Mouse (Mus musculus): ENCODE measurements at regions not wholly inside any gene's neighbourhood (a gene's known extent, or its start where the extent isn't known, plus 50 kb on each side); places are given as distances from the start of the nearest gene placed in this dataset.

DNA sequence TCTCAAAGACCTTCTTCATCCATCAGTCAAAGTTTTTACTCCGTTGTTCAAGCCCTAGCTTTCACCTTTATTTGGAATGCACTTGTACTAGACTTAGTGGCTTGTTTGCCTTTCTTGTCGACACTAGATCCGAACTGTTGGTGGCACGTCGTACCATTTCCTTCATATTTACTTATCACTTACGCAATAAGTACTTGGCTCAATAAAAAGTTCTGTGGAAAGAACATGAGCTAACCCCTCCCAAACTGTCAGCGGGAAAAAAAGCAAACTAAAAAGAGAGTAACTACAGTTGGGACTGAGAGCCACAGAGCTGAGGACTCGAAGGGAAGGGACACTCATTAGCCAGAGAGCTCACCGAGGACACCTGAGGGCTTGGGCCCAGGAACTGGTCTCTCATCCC is 202.8 kb downstream of the Gm19410 start:
- H3K36me3 ChIP-seq (ENCODE audit: control insufficient read depth, insufficient read depth, low read length), result no peaks in the 10 kb centered on the region; the same call in 1 of the 2 replicates
- H3K27me3 ChIP-seq (ENCODE audit: control insufficient read depth, insufficient read depth, low read length), result no peaks in the 10 kb centered on the region
- no peaks in the 10 kb centered on the region for H3K79me2 ChIP-seq (replicated peaks; ENCODE audit: control insufficient read depth, insufficient read depth, low read length)
- 75% methylated on average over 9 of the region's 9 CpGs for WGBS
- H3K4me3 ChIP-seq, result no peak overlapping the region
- H3K4me1 ChIP-seq (ENCODE audit: control insufficient read depth, insufficient read depth, low read length), result peaks cover 4% of the 10 kb centered on the region
- H3K27ac ChIP-seq, result no peak overlapping the region
- no peak for TF ChIP-seq EP300 (IDR thresholded peaks at IDR 0.05; ENCODE audit: insufficient read depth, low read depth, low read length)
- TF ChIP-seq CTCF (IDR thresholded peaks at IDR 0.05), result no peak
- no peak for TF ChIP-seq POLR2A (IDR thresholded peaks at IDR 0.05; ENCODE audit: insufficient read depth, low read depth, low read length)
- DNase-seq, result no peak
- no peak overlapping the region for H3K9ac ChIP-seq (ENCODE audit: low read depth, low read length)
- intact Hi-C loops (cut with DNase I), result no loop called here

DNA sequence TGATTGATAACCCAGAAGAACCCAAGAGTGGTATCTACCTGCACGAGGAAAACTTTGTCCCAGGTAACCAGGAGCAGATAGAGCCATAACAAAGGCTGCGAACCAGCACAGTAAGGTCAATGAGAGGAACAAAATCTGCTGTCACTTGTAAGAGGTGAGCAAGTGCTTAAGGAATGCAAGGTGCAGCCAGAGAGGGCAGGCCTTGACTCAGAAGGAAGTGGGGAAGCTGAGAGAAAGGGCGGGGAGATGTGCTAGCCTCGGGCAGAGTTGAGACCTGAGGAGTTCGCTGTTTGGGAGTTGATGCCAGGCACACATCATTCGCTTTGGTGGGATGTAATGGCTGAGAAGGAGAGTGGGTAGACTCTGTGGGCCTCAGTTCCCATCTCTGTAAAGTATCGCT is 205.5 kb downstream of the Gm19410 start:
- WGBS, result 81% methylated on average over 7 of the region's 7 CpGs
- TF ChIP-seq POLR2A (IDR thresholded peaks at IDR 0.05; ENCODE audit: insufficient read depth, low read depth, low read length) (no peak), EP300 (IDR thresholded peaks at IDR 0.05; ENCODE audit: insufficient read depth, low read depth, low read length) (no peak), CTCF (IDR thresholded peaks at IDR 0.05) (no peak)
- Histone ChIP-seq H3K36me3 (ENCODE audit: control insufficient read depth, insufficient read depth, low read length) (no peaks in the 10 kb centered on the region), H3K27ac (no peak overlapping the region), H3K4me1 (ENCODE audit: control insufficient read depth, insufficient read depth, low read length) (peaks cover 2% of the 10 kb centered on the region; the same call in 1 of the 2 replicates), H3K4me3 (no peak overlapping the region), H3K27me3 (ENCODE audit: control insufficient read depth, insufficient read depth, low read length) (no peaks in the 10 kb centered on the region), H3K79me2 (replicated peaks; ENCODE audit: control insufficient read depth, insufficient read depth, low read length) (no peaks in the 10 kb centered on the region), H3K9ac (ENCODE audit: low read depth, low read length) (no peak overlapping the region)
- intact Hi-C loops (cut with DNase I), result no loop called here
- DNase-seq, result no peak

DNA sequence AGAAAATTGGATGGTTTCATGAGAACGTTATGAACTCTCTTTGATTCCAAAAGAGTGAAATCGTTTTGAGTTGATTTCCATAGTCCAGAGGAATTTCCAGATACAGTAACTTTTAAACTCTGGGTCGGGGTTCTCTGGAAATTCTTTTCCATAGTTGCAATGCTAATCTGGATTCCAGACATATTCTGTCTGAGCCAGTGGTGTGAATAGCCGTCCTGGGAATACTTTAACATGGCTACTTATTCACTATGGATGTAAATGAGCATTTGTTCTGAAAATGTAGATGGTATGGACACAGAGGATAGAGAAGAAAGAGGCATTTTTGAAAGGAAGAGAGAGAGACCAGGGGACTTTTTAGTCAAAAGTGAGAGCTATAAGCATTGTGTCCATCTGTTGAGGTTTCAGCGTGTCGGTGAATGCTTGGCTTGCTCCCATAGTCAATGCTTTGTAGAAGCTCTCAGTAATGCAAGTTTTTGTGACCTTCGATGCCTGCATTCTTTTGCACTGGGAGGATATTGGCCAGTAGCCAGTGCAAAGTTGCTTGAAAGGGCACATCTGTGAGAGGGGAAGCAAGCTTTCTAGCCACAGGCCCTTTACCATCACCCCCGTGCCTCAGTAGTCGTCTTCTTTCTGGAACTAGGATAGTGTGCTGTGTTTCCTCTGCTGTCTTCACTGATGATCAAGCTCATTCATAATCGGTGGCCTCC is 208.9 kb downstream of the Gm19410 start:
- Histone ChIP-seq H3K9ac (ENCODE audit: low read depth, low read length) (no peak overlapping the region), H3K36me3 (ENCODE audit: control insufficient read depth, insufficient read depth, low read length) (no peaks in the 10 kb centered on the region), H3K4me3 (no peak overlapping the region), H3K79me2 (replicated peaks; ENCODE audit: control insufficient read depth, insufficient read depth, low read length) (no peaks in the 10 kb centered on the region), H3K4me1 (ENCODE audit: control insufficient read depth, insufficient read depth, low read length) (peaks cover 2% of the 10 kb centered on the region; the same call in 1 of the 2 replicates), H3K27me3 (ENCODE audit: control insufficient read depth, insufficient read depth, low read length) (no peaks in the 10 kb centered on the region), H3K27ac (no peak overlapping the region)
- DNase-seq, result no peak
- TF ChIP-seq CTCF (IDR thresholded peaks at IDR 0.05) (no peak), EP300 (IDR thresholded peaks at IDR 0.05; ENCODE audit: insufficient read depth, low read depth, low read length) (no peak), POLR2A (IDR thresholded peaks at IDR 0.05; ENCODE audit: insufficient read depth, low read depth, low read length) (no peak)
- intact Hi-C loops (cut with DNase I), result no loop called here
- 51% methylated on average over 10 of the region's 10 CpGs for WGBS

DNA sequence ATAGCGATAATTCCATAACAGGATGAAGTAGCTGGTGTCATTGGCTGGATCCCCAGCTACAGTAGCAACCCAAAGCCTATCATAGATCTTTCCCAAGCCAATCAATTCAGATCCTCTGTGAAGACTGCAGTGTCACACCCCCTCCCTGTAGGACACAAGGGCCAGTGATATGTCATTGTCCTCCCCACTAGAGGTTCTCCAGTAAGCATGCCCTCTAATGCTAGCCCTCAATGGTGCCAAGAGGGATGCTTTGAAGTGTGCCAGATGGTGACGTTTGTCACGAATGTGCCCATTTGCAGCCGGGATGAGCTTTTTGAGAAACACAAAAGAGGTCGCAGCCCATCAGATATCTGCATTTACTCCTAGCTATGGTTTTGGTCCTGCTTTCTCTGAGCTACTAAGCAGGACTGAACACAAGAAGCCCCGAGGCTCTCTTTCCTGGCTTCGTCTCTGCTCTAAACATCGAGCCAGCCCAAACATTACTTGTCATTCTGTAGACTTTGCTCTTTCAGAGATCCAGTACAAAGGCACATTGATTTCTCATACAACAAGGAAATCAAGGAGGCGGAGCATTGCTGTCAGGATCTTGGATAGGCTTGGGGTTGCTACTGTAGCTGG is 214.2 kb downstream of the Gm19410 start:
- no peak overlapping the region for H3K9ac ChIP-seq (ENCODE audit: low read depth, low read length)
- no peaks in the 10 kb centered on the region for H3K79me2 ChIP-seq (replicated peaks; ENCODE audit: control insufficient read depth, insufficient read depth, low read length)
- no peak for TF ChIP-seq EP300 (IDR thresholded peaks at IDR 0.05; ENCODE audit: insufficient read depth, low read depth, low read length)
- no peak for TF ChIP-seq CTCF (IDR thresholded peaks at IDR 0.05)
- TF ChIP-seq POLR2A (IDR thresholded peaks at IDR 0.05; ENCODE audit: insufficient read depth, low read depth, low read length), result no peak
- no peak for DNase-seq
- peaks cover under 1% of the 10 kb centered on the region; the same call in 1 of the 2 replicates for H3K4me1 ChIP-seq (ENCODE audit: control insufficient read depth, insufficient read depth, low read length)
- H3K4me3 ChIP-seq, result no peak overlapping the region
- no peaks in the 10 kb centered on the region for H3K27me3 ChIP-seq (ENCODE audit: control insufficient read depth, insufficient read depth, low read length)
- intact Hi-C loops (cut with DNase I), result no loop called here
- H3K36me3 ChIP-seq (ENCODE audit: control insufficient read depth, insufficient read depth, low read length), result no peaks in the 10 kb centered on the region
- H3K27ac ChIP-seq, result no peak overlapping the region
- 88% methylated on average over 9 of the region's 9 CpGs for WGBS

DNA sequence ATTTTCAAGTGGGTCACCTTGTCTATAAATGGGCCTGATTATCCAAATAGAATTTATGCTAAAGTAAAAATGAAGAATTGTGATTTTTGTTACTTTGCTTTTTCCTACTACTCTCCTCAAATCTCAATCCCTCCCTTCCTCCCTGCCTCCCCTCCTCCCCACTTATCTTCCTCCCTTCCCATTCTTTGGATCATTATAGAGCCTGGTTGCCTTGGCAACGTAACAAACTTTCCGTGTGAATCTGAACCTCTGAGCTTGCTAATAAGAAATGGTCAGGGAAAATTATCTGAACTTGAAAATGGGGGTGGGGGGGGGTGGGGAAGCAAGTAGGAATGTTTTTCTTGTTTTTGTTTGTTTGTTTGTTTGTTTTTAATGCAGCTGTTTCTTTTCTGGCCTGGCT is 217.5 kb downstream of the Gm19410 start:
- intact Hi-C loops (cut with DNase I), result no loop called here
- Histone ChIP-seq H3K4me3 (no peak overlapping the region), H3K27me3 (ENCODE audit: control insufficient read depth, insufficient read depth, low read length) (no peaks in the 10 kb centered on the region), H3K27ac (no peak overlapping the region), H3K36me3 (ENCODE audit: control insufficient read depth, insufficient read depth, low read length) (no peaks in the 10 kb centered on the region; the same call in 1 of the 2 replicates), H3K4me1 (ENCODE audit: control insufficient read depth, insufficient read depth, low read length) (peaks cover 6% of the 10 kb centered on the region), H3K9ac (ENCODE audit: low read depth, low read length) (no peak overlapping the region), H3K79me2 (replicated peaks; ENCODE audit: control insufficient read depth, insufficient read depth, low read length) (no peaks in the 10 kb centered on the region)
- TF ChIP-seq POLR2A (IDR thresholded peaks at IDR 0.05; ENCODE audit: insufficient read depth, low read depth, low read length) (no peak), EP300 (IDR thresholded peaks at IDR 0.05; ENCODE audit: insufficient read depth, low read depth, low read length) (no peak), CTCF (IDR thresholded peaks at IDR 0.05) (no peak)
- WGBS, result 64% methylated on average over 2 of the region's 2 CpGs
- no peak for DNase-seq

DNA sequence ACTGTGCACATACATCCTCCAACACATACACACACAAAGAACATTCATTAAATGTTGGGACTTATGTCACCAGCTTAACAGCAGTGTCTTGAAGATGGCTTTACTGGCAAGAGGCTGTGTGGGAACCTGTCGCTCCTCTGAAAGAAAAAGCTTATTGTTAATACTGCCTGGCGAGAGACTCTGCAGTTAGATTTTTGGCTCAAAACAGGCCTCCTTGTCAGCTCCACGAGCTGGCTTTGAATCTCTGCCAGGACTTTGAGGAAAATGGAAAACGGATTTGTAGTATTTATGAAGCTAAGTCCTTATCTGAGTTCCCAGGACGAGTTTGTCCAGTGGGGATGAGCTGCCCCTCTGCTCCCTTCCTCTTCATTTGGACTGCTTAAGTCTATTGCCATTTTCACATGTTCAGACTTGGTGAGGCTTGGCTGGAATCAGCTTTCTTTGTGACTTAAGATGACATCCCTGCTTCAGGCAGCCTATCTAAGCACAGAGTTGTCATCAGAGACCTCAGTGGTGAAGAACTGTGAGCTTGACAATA is 219.6 kb downstream of the Gm19410 start:
- intact Hi-C loops (cut with DNase I), result loop anchor here (5.0 kb wide), 1 partner anchor 112 kb away; no protein-coding TSS in a partner anchor
- H3K27me3 ChIP-seq (ENCODE audit: control insufficient read depth, insufficient read depth, low read length), result no peaks in the 10 kb centered on the region
- peak in 1 of 2 experiments; percentile 26 for DNase-seq
- H3K4me1 ChIP-seq (ENCODE audit: control insufficient read depth, insufficient read depth, low read length), result peaks cover 6% of the 10 kb centered on the region
- no peaks in the 10 kb centered on the region for H3K79me2 ChIP-seq (replicated peaks; ENCODE audit: control insufficient read depth, insufficient read depth, low read length)
- WGBS, result 22% methylated on average over 5 of the region's 5 CpGs
- H3K4me3 ChIP-seq, result no peak overlapping the region
- no peak overlapping the region for H3K27ac ChIP-seq
- H3K9ac ChIP-seq (ENCODE audit: low read depth, low read length), result no peak overlapping the region
- TF ChIP-seq POLR2A (IDR thresholded peaks at IDR 0.05; ENCODE audit: insufficient read depth, low read depth, low read length), result no peak
- H3K36me3 ChIP-seq (ENCODE audit: control insufficient read depth, insufficient read depth, low read length), result no peaks in the 10 kb centered on the region; the same call in 1 of the 2 replicates

All from heart, adult 2 months (tissue).